Mouse (Mus musculus) erythroblast, embryonic 14.5 days (primary cell): ENCODE measurements around the gene Ikzf4. TPM values are rescaled to one million over a fixed set of nuclear protein-coding genes. Genes with fewer than 3 reads are reported as not detected.
A peak's percentile ranks its signal among the peaks of the same experiment; 100 is the strongest.

Experiments used
- H3K27me3 ChIP-seq: 2 replicates; pipeline ENCODE4 v1.6.1; 2012; ENCODE audit warnings: inconsistent platforms; ENCODE audit not compliant: control insufficient read depth
- H3K36me3 ChIP-seq: 2 replicates; pipeline ENCODE4 v1.6.1; 2012; ENCODE audit warnings: mild to moderate bottlenecking, inconsistent platforms; ENCODE audit not compliant: control insufficient read depth
- H3K4me1 ChIP-seq: 2 replicates; pipeline ENCODE4 v1.6.1; 2012; ENCODE audit warnings: inconsistent platforms; ENCODE audit not compliant: control insufficient read depth
- H3K4me3 ChIP-seq: replicated peaks from 2 replicates; pipeline ENCODE3; 2012; ENCODE audit warnings: moderate library complexity, mild to moderate bottlenecking, inconsistent platforms
- H3K9me3 ChIP-seq: 2 replicates; pipeline ENCODE4 v1.6.1; 2012; ENCODE audit warnings: low read length, inconsistent platforms, mixed read lengths; ENCODE audit not compliant: control insufficient read depth
- GATA1 ChIP-seq: IDR thresholded peaks from 2 replicates; pipeline ENCODE4 v1.6.1; 2012; ENCODE audit warnings: low read length, inconsistent platforms, mixed read lengths
- TAL1 ChIP-seq: IDR thresholded peaks from 3 replicates; pipeline ENCODE4 v1.6.1; 2012; ENCODE audit warnings: low read length, inconsistent platforms, mixed read lengths
- polyA plus RNA-seq: library from polyadenylated mRNA; stranded (reverse); fragments of >175 nt; gene quantifications from 2 replicates; pipeline ENCODE4 v1.2.3, GENCODE M21; 2012

Ikzf4 gene
- polyA plus RNA-seq, 1 experiment = 0.01 TPM

- Histone ChIP-seq H3K36me3 (no peaks in the 10 kb centered on the region), H3K4me1 (peaks cover 17% of the 10 kb centered on the region), H3K9me3 (no peaks in the 10 kb centered on the region; the same call in 1 of the 2 replicates), H3K4me3 (no peak overlapping the region), H3K27me3 (peaks cover 71% of the 10 kb centered on the region)
- TF ChIP-seq GATA1 (no peak), TAL1 (no peak)
Measured at GRCm38 (mm10) chr10:128592797-128593196, 53.0 kb downstream of the Ikzf4 start.

GRCm38 (mm10) chr10:128591436-128591835 lies 54.4 kb downstream of the Ikzf4 start:
- TF ChIP-seq GATA1 = no peak
- no peak for TF ChIP-seq TAL1
- H3K4me1 ChIP-seq = peaks cover 17% of the 10 kb centered on the region
- H3K27me3 ChIP-seq = peaks cover 83% of the 10 kb centered on the region

DNA sequence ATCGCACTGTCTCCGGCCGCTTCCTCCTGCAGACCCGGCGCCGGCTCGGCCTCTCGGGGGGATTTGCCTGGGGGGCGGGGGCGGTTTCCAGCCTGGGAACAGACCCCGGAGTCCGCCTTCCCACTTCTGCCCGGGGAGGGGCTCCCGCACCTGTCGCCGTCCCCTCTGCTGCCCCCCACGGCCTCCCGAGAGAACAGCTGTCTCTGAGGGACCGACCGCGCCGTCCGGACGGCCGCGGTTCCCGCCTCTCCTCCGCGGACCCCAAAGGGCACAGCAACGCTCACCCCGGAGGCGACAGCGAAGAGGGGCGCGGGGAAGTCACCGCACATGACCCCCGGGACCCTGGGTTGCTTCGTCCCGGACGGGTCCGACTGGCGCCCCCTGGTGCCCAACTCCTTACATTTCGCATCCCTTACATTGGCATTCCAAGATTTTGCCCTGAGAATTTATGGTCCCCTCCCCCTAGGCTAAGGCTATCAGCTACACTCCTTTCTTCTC lies 55.5 kb downstream of the Ikzf4 start:
- Histone ChIP-seq H3K27me3 (peaks cover 89% of the 10 kb centered on the region), H3K4me1 (peaks cover 17% of the 10 kb centered on the region), H3K9me3 (no peaks in the 10 kb centered on the region; the same call in 1 of the 2 replicates), H3K36me3 (no peaks in the 10 kb centered on the region), H3K4me3 (peak overlapping the region; percentile 59)
- TF ChIP-seq GATA1 = no peak
- TF ChIP-seq TAL1 = no peak

More at GRCm38 (mm10) chr10:128591436-128591835, 54.4 kb downstream of the Ikzf4 start:
- Histone ChIP-seq H3K36me3 (no peaks in the 10 kb centered on the region), H3K4me3 (no peak overlapping the region), H3K9me3 (no peaks in the 10 kb centered on the region; the same call in 1 of the 2 replicates)

GRCm38 (mm10) chr10:128589464-128590192 lies 56.2 kb downstream of the Ikzf4 start, which contains the start of gene Erbb3:
Erbb3 (minus strand) TSS chr10:128589652.
- peaks cover 17% of the 10 kb centered on the region for H3K4me1 ChIP-seq
- H3K27me3 ChIP-seq = peaks cover 91% of the 10 kb centered on the region
- no peaks in the 10 kb centered on the region for H3K36me3 ChIP-seq
- H3K4me3 ChIP-seq = peak within 1 kb of the TSS; percentile 59
- no peak for TF ChIP-seq GATA1
- no peak for TF ChIP-seq TAL1
- H3K9me3 ChIP-seq = no peaks in the 10 kb centered on the region; the same call in 1 of the 2 replicates

DNA sequence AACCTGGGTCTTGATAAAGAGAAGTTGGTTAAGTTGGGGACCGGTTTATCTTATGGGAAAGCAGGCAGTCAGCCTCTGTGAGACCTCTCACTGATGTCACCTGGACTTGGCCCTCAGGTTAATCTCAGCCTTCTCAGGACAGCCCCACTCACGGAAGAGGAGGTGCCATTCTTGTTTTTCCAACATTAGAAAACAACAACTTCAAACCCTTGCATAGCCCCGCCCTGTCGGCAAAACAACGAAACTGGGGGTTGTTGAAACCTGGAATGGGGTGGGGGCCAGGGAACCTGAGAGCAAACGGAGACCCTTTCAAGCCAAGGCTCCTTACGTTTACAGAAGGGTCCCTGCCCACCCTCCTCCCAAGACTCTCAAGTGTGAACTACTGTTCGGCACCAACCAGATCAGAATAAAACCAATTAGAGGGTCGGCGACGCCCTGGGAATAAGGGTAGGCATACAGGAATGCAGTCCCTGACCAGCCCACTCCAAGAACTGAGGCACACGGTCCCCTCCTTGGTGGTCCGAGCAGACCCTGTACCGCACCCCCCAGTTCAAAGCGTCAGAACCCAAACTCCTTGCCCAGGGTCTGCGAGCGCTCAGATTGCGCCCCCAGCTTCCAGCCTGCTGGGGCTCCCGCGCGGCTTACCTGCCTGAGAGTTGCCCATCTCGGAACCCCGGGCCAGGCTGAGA lies 56.9 kb downstream of the Ikzf4 start:
- no peak for TF ChIP-seq GATA1
- TF ChIP-seq TAL1 = no peak
- peaks cover 17% of the 10 kb centered on the region for H3K4me1 ChIP-seq
- no peaks in the 10 kb centered on the region for H3K36me3 ChIP-seq
- peak overlapping the region; percentile 59 for H3K4me3 ChIP-seq
- H3K9me3 ChIP-seq = no peaks in the 10 kb centered on the region; the same call in 1 of the 2 replicates
- H3K27me3 ChIP-seq = peaks cover 95% of the 10 kb centered on the region

DNA sequence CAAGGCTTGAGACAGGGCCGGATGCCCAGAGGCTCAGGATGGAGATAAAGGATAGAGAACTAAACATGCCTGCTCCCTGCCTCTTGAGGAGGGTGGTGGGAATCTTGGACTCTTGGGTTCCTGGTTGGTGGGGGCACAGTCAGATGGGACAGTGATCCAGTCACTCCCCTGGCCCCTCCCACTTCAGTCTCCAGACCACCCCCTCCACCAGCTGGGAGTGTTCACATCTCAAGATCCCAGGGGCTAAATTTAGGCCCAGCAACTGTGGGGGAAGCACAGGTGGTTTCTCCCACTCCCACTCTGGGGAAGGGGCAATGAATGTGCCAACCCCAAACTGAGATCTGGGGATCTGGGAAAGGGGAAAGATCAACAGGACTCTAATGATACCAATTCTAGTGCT lies 57.7 kb downstream of the Ikzf4 start:
- peak overlapping the region; percentile 4 for H3K4me3 ChIP-seq
- H3K4me1 ChIP-seq = peaks cover 19% of the 10 kb centered on the region
- no peaks in the 10 kb centered on the region; the same call in 1 of the 2 replicates for H3K36me3 ChIP-seq
- peaks cover 100% of the 10 kb centered on the region for H3K27me3 ChIP-seq
- TF ChIP-seq TAL1 (no peak), GATA1 (no peak)
- no peaks in the 10 kb centered on the region; the same call in 1 of the 2 replicates for H3K9me3 ChIP-seq

DNA sequence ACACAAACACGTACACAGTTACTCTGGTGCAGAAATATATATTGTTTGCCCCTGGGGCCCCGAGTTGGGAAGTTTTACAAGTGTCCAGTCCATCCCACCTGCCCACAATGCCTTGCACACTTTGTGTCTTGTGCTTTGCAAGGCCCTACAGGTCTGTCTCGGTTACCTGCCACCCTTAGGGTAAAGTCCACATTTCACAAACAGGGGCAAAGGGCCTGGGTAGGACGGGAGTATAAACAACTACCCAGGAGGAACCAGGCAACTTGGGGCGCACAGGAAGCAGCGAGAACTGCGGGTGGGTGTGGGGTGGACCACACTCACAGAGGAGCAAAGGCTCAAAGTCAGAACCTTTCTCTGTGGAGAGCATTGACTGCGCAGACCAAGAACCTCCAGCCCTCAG lies 58.1 kb downstream of the Ikzf4 start:
- Histone ChIP-seq H3K27me3 (peaks cover 100% of the 10 kb centered on the region), H3K4me3 (peak overlapping the region; percentile 4), H3K36me3 (no peaks in the 10 kb centered on the region; the same call in 1 of the 2 replicates), H3K4me1 (peaks cover 19% of the 10 kb centered on the region), H3K9me3 (no peaks in the 10 kb centered on the region; the same call in 1 of the 2 replicates)
- TF ChIP-seq TAL1 (no peak), GATA1 (no peak)

DNA sequence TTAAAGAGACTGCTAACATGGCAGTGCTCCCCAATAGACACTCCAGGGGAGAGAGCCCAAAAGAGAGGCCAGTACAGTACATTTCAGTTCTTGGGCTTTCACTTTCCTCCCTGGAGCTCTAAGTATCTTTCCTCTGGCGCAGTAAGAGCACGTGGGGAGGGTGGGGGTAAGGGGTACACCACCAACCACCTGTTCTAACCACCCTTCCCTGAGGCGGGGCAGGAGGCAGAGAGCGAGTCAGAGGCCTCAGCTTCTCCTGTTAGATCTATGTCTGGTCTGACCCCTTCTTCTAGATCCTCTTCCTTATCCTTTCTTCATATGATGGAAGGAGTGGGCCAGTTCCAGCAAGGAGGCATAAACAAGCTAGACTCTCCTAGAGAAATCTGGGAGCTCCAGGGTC lies 58.7 kb downstream of the Ikzf4 start:
- no peak overlapping the region for H3K4me3 ChIP-seq
- H3K27me3 ChIP-seq = peaks cover 96% of the 10 kb centered on the region
- H3K4me1 ChIP-seq = peaks cover 19% of the 10 kb centered on the region
- TF ChIP-seq GATA1 = no peak
- no peak for TF ChIP-seq TAL1
- H3K9me3 ChIP-seq = no peaks in the 10 kb centered on the region; the same call in 1 of the 2 replicates
- H3K36me3 ChIP-seq = no peaks in the 10 kb centered on the region; the same call in 1 of the 2 replicates

DNA sequence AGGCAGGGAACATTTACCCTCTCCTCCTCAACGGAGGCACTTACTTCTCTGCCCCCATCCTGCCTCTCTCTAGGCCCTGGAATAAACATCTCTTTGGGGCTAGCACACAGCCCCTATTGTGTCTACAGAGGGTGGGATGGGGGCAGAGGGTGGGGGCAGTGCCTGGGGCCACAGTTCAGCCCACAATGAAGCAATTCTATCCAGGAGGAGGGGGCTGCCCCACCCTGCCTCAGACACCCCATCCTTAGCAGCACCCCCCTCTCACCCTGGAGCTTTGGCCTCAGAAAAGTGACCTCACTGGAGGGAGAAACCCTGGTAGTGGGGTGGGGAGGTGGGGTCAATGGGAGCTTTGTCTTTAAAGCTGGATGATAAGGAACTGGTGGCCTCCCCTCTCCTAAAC lies 59.2 kb downstream of the Ikzf4 start:
- TF ChIP-seq GATA1 (no peak), TAL1 (no peak)
- H3K27me3 ChIP-seq = peaks cover 93% of the 10 kb centered on the region

More for the DNA sequence above, 59.2 kb downstream of the Ikzf4 start:
- Histone ChIP-seq H3K36me3 (no peaks in the 10 kb centered on the region; the same call in 1 of the 2 replicates), H3K4me1 (peaks cover 19% of the 10 kb centered on the region), H3K9me3 (no peaks in the 10 kb centered on the region; the same call in 1 of the 2 replicates), H3K4me3 (no peak overlapping the region)
